Mouse (Mus musculus): ENCODE measurements around the gene Casp3.

Casp3 gene

GRCm38 (mm10) chr8:46611557-46611956 is 5.5 kb upstream of the Casp3 start:
- DNase-seq, result no peak

- no peak for DNase-seq
Measured at GRCm38 (mm10) chr8:46612913-46613312, 4.2 kb upstream of the Casp3 start.

- no peak for DNase-seq
Measured at GRCm38 (mm10) chr8:46613377-46613776, 3.7 kb upstream of the Casp3 start.

GRCm38 (mm10) chr8:46615936-46616335 is 1.2 kb upstream of the Casp3 start:
- no peak for DNase-seq

- DNase-seq, result peak; percentile 18 to 45
Measured at GRCm38 (mm10) chr8:46617690-46618620, 864 bp downstream of the Casp3 start.

DNA sequence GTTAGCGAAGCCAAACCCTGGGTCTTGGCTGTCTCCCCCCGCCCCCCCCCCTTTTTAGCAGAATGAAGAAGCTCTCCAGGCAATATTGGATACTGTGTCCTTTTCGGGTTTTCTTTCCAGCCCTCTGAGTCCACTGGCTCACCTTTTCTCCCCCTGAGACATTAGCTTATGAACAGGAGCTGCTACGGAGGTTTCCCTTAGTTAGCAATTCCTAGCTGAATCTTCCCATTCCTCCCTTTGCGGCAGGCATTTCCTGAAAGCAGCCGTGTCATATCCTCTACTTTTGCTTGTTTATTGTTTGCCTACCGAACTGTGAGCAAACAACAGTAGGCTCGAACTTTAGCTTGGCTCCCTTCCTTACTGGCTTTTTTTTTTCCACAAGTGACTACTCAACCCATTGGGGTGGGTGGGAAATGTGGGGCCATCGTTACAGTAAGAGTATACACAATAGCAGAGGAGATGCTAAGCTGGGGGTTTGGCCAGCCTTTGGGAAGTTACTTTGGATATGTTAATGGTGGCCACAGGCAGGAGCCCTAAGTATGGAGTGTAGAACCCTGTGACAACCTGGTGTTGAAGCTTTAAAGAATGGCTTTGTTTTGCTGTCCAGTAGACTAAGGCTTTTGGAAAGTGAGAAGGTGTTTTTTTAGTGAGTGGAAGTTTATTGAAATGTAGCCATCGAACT is 1.7 kb downstream of the Casp3 start:
- DNase-seq, result no peak

- no peak for DNase-seq
Measured at GRCm38 (mm10) chr8:46622446-46623270, 5.6 kb downstream of the Casp3 start.

- DNase-seq, result no peak
Measured at GRCm38 (mm10) chr8:46625166-46625565, 8.1 kb downstream of the Casp3 start.

DNA sequence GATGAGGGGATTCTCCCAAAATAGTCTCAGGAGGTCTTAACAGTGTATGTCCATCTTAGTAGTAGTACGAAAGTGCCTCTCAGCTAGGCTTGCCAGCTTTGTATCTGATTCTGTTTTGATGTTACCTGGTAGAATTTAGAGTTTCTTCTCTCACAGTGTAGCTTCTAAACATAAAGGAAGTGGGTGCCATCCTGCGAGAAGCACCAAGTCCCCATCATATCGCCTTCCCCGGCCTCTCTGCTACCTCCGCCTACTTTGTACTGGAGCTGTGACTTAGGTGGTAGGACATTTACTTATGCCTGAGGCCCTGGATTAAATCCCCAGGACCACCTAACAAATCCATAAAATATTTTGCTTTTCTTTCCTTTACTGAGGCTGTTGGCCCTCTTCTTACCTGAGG is 9.6 kb downstream of the Casp3 start:
- no peak for DNase-seq

DNA sequence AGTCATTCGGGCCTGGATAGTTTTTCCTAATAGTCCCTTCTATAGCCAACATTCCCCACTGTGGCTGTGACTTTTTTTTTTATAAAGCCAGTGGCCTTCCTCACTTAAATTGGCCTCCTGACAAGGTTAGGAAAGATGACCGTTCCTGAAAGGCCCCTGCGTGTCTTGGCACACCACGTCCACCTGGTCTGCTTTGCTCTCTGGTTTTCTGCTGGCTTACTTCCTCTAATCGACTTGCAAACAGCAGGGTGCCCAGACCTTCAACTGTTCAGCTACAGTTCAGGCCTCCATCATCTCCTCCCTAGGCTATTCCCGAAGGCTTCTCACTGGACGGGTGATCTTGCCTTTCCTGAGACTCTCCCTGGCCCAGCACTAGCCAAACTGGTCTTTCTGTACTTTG is 10.8 kb downstream of the Casp3 start:
- DNase-seq, result peak in 1 of 2 experiments; percentile 9

DNA sequence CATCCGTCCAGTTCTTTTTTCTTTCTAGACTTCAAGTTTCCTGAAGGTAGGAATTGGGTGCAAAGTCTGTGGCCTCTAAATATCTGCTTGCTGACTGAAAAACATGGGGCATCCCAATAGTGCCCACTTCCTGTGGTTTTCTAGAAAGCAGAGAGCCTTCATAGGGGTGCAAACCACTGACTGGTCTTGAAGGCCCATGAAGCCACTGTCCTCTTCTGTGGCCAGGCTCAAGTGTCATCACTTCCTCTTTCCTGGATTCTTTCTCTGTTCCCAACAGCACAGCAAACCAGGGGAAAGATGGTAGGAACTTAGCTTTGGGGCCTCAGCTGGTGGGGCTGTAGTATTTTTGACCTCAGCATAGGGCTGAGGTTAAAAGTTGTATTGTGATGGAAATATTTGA is 11.6 kb downstream of the Casp3 start:
- DNase-seq, result no peak

- no peak for DNase-seq
Measured at GRCm38 (mm10) chr8:46630422-46630821, 13.3 kb downstream of the Casp3 start.

DNA sequence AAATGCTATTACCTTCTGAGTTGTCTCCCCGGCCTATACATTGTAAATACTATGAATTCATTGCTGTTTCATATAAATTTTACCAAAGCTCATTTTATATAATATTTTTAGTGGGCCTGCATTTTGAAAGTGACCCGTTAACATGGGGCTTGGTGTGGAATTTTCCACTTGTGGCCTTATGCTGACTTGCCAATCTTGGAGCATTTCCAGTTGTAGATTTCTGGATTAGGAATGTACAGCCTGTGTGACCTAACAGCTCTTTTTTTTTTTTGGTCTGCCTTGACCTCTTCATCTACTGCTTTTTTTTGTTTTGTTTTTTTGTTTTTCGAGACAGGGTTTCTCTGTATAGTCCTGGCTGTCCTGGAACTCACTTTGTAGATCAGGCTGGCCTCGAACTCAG is 13.8 kb downstream of the Casp3 start:
- no peak for DNase-seq

GRCm38 (mm10) chr8:46639010-46639571 is 22.0 kb downstream of the Casp3 start:
- peak; percentile 55 to 57 for DNase-seq

- DNase-seq, result no peak
Measured at GRCm38 (mm10) chr8:46639852-46640251, 22.8 kb downstream of the Casp3 start.

DNA sequence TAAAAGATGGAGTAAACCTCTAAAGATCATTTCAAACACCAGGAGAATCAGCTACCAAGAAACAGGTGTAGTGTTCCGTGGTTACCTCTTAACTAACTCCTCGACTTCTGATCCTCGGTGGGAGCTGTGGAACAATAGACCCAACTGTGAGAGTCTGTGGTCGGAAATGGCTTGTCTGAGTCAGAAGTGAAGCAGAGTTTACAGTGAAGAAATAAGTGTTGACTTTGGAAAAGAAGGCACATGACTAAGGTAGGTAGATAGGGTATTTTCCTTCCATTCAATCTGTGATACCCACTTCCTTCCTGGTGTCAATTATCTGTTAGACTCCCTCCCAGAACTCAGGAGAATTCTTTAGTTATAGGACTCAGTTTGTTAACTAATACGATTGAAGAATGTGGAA is 24.2 kb downstream of the Casp3 start:
- no peak for DNase-seq

DNA sequence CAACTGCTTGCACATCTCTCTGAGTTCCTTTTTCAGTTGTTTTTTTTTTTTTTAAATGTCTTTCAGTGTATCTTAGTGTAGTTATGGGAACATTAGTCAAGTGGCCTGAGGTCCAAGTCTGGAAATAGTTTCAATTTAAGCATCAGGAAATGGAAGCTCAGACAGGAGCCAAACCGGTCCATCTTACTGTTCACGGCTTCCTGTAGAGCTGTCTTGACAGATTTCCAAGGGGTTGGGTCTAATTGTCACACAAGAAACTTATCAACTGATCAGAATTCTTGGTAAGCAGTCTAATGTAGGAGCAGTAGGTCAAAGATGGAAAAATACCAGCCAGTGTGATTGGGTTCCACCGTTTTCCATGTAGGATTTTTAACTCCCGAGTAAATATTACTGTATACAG is 31.3 kb downstream of the Casp3 start:
- DNase-seq, result no peak

- no peak for DNase-seq
Measured at GRCm38 (mm10) chr8:46651872-46652271, 34.8 kb downstream of the Casp3 start.

- no peak for DNase-seq
Measured at GRCm38 (mm10) chr8:46655919-46656318, 38.8 kb downstream of the Casp3 start.

DNA sequence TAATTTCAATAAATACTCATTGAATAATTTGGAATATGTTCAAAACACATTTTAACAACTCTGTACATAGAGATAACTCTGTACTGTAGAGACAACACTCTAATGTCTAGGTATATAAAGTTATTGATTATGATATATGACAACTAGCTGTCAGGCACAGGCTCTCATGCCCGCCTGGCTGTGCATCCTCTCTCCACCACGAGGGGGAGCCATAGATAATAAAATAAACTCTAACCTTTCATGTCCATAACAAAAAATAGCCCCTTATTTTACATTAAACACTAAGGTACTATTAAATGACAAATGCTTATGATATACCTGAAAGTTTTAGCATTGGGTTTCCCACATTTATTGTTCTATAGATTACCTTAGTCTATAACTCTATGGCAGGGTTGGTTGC is 54.4 kb downstream of the Casp3 start:
- DNase-seq, result peak; percentile 56 to 76

- DNase-seq, result no peak
Measured at GRCm38 (mm10) chr8:46680671-46681365, 63.7 kb downstream of the Casp3 start.

- DNase-seq, result peak; percentile 93 to 96
Measured at GRCm38 (mm10) chr8:46686664-46687336, 69.7 kb downstream of the Casp3 start.
